Mouse (Mus musculus) embryonic facial prominence, embryonic 14.5 days (tissue): ENCODE measurements at regions not wholly inside any gene's neighbourhood (a gene's known extent, or its start where the extent isn't known, plus 50 kb on each side); places are given as distances from the start of the nearest gene placed in this dataset.

Source experiments
- ATAC-seq: fragments of 200-750 bp; cut with Nextera tagmentation; 2 replicates; pipeline ENCODE4 v1.8.0; 2017; ENCODE audit warnings: low read depth, moderate number of reproducible peaks, moderate TSS enrichment
- DNase-seq: peaks from one replicate; pipeline ENCODE4 v3.0.0-alpha.2; 2015; ENCODE audit warnings: low spot score
- H3K27ac ChIP-seq: fragments of 300-500 bp; sonication (generic); replicated peaks from 2 replicates; pipeline ENCODE4 v1.5.1; 2014; ENCODE audit warnings: low read depth, mild to moderate bottlenecking, low read length, moderate library complexity
- H3K27me3 ChIP-seq: fragments of 300-500 bp; sonication (generic); replicated peaks from 2 replicates; pipeline ENCODE4 v1.6.1; 2014; ENCODE audit warnings: low read length; ENCODE audit not compliant: control insufficient read depth, insufficient read depth
- H3K36me3 ChIP-seq: fragments of 300-500 bp; sonication (generic); 2 replicates; pipeline ENCODE4 v1.6.1; 2014; ENCODE audit warnings: low read length, mixed read lengths; ENCODE audit not compliant: control insufficient read depth, insufficient read depth
- H3K4me1 ChIP-seq: fragments of 300-500 bp; sonication (generic); 2 replicates; pipeline ENCODE4 v1.6.1; 2014; ENCODE audit warnings: antibody characterized with exemption, low read length; ENCODE audit not compliant: control insufficient read depth, insufficient read depth
- H3K4me2 ChIP-seq: fragments of 300-500 bp; sonication (generic); 2 replicates; pipeline ENCODE4 v1.6.1; 2014; ENCODE audit warnings: low read depth, mild to moderate bottlenecking, low read length, moderate library complexity, mixed read lengths
- H3K4me3 ChIP-seq: fragments of 300-500 bp; sonication (generic); 2 replicates; pipeline ENCODE4 v1.5.1; 2014; ENCODE audit warnings: low read depth, mild to moderate bottlenecking, low read length
- H3K9ac ChIP-seq: fragments of 300-500 bp; sonication (generic); 2 replicates; pipeline ENCODE4 v1.6.1; 2014; ENCODE audit warnings: low read depth, mild to moderate bottlenecking, low read length, moderate library complexity, mixed read lengths
- H3K9me3 ChIP-seq: fragments of 300-500 bp; sonication (generic); 2 replicates; pipeline ENCODE4 v1.6.1; 2016; ENCODE audit warnings: low read length; ENCODE audit not compliant: control insufficient read depth
- WGBS: fragments of 180-500 bp; shearing (Covaris S2); extraction: QIAGEN DNeasy Blood & Tissue Kit; methylation state at CpG from one replicate; pipeline ENCODE4 v1.1.7; 2014; 5-methylcytosine and 5-hydroxymethylcytosine counted together

- Histone ChIP-seq H3K4me3 (no peak overlapping the region), H3K27me3 (no peaks in the 10 kb centered on the region), H3K9ac (no peak overlapping the region), H3K27ac (no peak overlapping the region), H3K36me3 (no peaks in the 10 kb centered on the region), H3K9me3 (no peaks in the 10 kb centered on the region), H3K4me1 (no peaks in the 10 kb centered on the region), H3K4me2 (no peak overlapping the region)
- WGBS, result 72% methylated on average over 5 of the region's 5 CpGs
- DNase-seq (no peak), ATAC-seq (no peak)
Measured at GRCm38 (mm10) chr6:98787422-98787821, 444.9 kb upstream of the Gm765 start.

- no peaks in the 10 kb centered on the region for H3K36me3 ChIP-seq
- H3K9me3 ChIP-seq, result no peaks in the 10 kb centered on the region
- DNase-seq, result no peak
- no peak overlapping the region for H3K4me2 ChIP-seq
- H3K9ac ChIP-seq, result no peak overlapping the region
- no peaks in the 10 kb centered on the region for H3K4me1 ChIP-seq
- ATAC-seq, result no peak
- no peaks in the 10 kb centered on the region for H3K27me3 ChIP-seq
- no peak overlapping the region for H3K27ac ChIP-seq
- H3K4me3 ChIP-seq, result no peak overlapping the region
- WGBS, result 83% methylated on average over 9 of the region's 9 CpGs
Measured at GRCm38 (mm10) chr6:98782074-98782473, 439.5 kb upstream of the Gm765 start.

GRCm38 (mm10) chr6:98775780-98776179 is 433.2 kb upstream of the Gm765 start:
- 80% methylated on average over 1 of the region's 1 CpGs for WGBS
- Histone ChIP-seq H3K36me3 (no peaks in the 10 kb centered on the region), H3K4me2 (no peak overlapping the region), H3K4me1 (no peaks in the 10 kb centered on the region), H3K27ac (no peak overlapping the region), H3K9ac (no peak overlapping the region), H3K27me3 (no peaks in the 10 kb centered on the region), H3K4me3 (no peak overlapping the region), H3K9me3 (no peaks in the 10 kb centered on the region)
- DNase-seq (no peak), ATAC-seq (no peak)

DNA sequence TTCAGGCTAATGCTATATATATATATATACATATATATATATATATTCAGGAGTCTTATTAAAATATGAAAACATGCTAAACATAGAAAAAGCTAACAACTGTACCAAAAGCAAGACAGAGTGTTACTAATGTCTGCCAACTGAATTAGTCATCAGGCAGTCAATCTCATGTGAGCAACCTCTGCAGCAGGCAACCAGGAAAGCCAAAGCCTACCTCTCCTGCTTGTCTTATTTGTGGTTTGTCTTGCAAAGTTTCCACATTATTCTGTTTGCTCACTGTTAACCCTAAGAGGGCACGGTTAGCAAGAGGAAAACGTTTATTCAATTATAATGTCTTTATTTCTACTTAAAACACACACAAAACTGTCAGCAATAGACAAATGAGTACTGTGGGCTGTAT is 427.4 kb upstream of the Gm765 start:
- Histone ChIP-seq H3K4me3 (no peak overlapping the region), H3K27ac (no peak overlapping the region), H3K27me3 (no peaks in the 10 kb centered on the region), H3K36me3 (no peaks in the 10 kb centered on the region), H3K4me2 (no peak overlapping the region), H3K9me3 (no peaks in the 10 kb centered on the region), H3K4me1 (no peaks in the 10 kb centered on the region), H3K9ac (no peak overlapping the region)
- DNase-seq, result no peak
- 44% methylated on average over 2 of the region's 2 CpGs for WGBS
- ATAC-seq, result no peak

DNA sequence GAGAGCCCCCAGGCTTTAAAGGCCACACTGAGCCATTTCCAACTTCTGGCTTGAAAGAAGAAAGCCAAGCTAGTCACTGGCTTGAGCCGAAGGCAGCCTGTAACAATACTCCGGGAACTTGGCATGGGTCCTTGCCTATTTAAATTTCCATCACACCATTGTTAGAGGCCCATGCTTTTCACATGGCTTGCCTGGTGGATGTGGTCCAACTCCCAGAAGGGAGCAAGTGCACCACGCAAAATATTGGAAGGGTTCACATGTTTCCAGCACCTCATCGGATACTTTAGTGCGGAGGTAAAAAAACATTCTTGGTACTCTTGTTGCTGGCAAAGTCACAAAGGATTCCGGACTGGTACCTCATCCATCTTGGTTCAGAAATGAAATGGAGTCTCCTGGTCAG is 426.8 kb upstream of the Gm765 start:
- 77% methylated on average over 6 of the region's 6 CpGs for WGBS
- Histone ChIP-seq H3K4me2 (no peak overlapping the region), H3K36me3 (no peaks in the 10 kb centered on the region), H3K4me3 (no peak overlapping the region), H3K4me1 (no peaks in the 10 kb centered on the region), H3K9me3 (no peaks in the 10 kb centered on the region), H3K27me3 (no peaks in the 10 kb centered on the region), H3K9ac (no peak overlapping the region), H3K27ac (no peak overlapping the region)
- no peak for ATAC-seq
- peak; percentile 43 for DNase-seq

GRCm38 (mm10) chr6:98767858-98768336 is 425.3 kb upstream of the Gm765 start:
- Histone ChIP-seq H3K36me3 (no peaks in the 10 kb centered on the region), H3K27me3 (no peaks in the 10 kb centered on the region), H3K4me3 (no peak overlapping the region), H3K4me1 (no peaks in the 10 kb centered on the region), H3K9me3 (no peaks in the 10 kb centered on the region), H3K9ac (no peak overlapping the region), H3K4me2 (no peak overlapping the region), H3K27ac (no peak overlapping the region)
- DNase-seq, result peak; percentile 58
- WGBS, result 62% methylated on average over 7 of the region's 7 CpGs
- ATAC-seq, result no peak

DNA sequence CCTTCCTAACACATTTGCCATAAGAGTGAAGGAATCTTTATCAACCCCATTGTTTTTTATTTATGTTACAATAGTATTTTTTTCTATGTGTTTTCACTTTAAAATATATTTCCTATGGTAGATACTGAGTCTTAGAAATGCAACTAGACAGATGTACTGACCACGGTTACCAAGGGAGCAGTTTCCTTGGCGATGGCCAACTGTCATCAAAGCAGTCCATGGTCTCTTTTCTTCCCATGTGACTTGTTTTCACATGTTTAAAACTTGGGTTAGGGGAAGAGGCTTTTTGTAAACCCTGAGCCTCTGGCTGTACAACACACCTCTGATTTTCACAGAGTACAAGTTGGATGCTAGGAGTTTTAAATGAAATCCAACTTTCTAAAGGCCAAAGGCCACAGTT is 411.9 kb upstream of the Gm765 start:
- no peak overlapping the region for H3K27ac ChIP-seq
- H3K9me3 ChIP-seq, result no peaks in the 10 kb centered on the region
- H3K4me3 ChIP-seq, result no peak overlapping the region
- H3K27me3 ChIP-seq, result no peaks in the 10 kb centered on the region
- ATAC-seq (no peak), DNase-seq (no peak)
- no peaks in the 10 kb centered on the region for H3K36me3 ChIP-seq
- H3K4me2 ChIP-seq, result no peak overlapping the region
- H3K9ac ChIP-seq, result no peak overlapping the region
- H3K4me1 ChIP-seq, result no peaks in the 10 kb centered on the region
- 85% methylated on average over 2 of the region's 2 CpGs for WGBS

GRCm38 (mm10) chr6:98748618-98749017 is 406.1 kb upstream of the Gm765 start:
- Histone ChIP-seq H3K4me1 (no peaks in the 10 kb centered on the region), H3K4me3 (no peak overlapping the region), H3K4me2 (no peak overlapping the region), H3K36me3 (no peaks in the 10 kb centered on the region), H3K27ac (no peak overlapping the region), H3K9me3 (no peaks in the 10 kb centered on the region), H3K27me3 (no peaks in the 10 kb centered on the region), H3K9ac (no peak overlapping the region)
- ATAC-seq (no peak), DNase-seq (peak; percentile 72)
- 64% methylated on average over 4 of the region's 4 CpGs for WGBS

DNA sequence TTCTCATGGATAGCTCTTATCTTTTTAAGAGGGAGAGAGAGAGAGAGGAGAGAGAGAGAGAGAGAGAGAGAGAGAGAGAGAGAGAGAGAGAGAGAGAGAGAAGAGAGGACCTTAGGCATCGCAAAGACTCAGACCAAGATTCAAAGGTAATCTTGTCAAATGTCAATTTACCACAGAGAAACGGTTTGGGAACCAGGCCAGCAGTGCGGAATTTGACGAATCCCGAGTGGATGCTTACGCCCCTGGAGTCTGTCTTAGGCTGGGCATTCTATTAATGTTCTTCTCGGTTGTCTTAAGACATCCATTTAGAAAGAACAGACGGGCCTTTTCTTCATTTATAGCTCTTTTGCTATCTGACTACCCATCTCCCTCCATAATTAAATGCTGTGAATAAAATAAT is 404.4 kb upstream of the Gm765 start:
- ATAC-seq (no peak), DNase-seq (no peak)
- no peak overlapping the region for H3K4me3 ChIP-seq
- H3K27ac ChIP-seq, result no peak overlapping the region
- H3K27me3 ChIP-seq, result no peaks in the 10 kb centered on the region
- 51% methylated on average over 8 of the region's 8 CpGs for WGBS
- no peak overlapping the region for H3K9ac ChIP-seq
- H3K4me2 ChIP-seq, result no peak overlapping the region
- no peaks in the 10 kb centered on the region for H3K9me3 ChIP-seq
- no peaks in the 10 kb centered on the region for H3K36me3 ChIP-seq
- H3K4me1 ChIP-seq, result no peaks in the 10 kb centered on the region
